Mouse (Mus musculus): Measurements from ENCODE around the gene Fscn1. TPM values are rescaled to one million over a fixed set of nuclear protein-coding genes. Genes with fewer than 3 reads are reported as not detected.

Gene Fscn1
- polyA plus RNA-seq (2016; fragmentation: Nextera tagmentation; extraction: Ambion mirVana) = 665 and 748 TPM in 2 replicates

DNA sequence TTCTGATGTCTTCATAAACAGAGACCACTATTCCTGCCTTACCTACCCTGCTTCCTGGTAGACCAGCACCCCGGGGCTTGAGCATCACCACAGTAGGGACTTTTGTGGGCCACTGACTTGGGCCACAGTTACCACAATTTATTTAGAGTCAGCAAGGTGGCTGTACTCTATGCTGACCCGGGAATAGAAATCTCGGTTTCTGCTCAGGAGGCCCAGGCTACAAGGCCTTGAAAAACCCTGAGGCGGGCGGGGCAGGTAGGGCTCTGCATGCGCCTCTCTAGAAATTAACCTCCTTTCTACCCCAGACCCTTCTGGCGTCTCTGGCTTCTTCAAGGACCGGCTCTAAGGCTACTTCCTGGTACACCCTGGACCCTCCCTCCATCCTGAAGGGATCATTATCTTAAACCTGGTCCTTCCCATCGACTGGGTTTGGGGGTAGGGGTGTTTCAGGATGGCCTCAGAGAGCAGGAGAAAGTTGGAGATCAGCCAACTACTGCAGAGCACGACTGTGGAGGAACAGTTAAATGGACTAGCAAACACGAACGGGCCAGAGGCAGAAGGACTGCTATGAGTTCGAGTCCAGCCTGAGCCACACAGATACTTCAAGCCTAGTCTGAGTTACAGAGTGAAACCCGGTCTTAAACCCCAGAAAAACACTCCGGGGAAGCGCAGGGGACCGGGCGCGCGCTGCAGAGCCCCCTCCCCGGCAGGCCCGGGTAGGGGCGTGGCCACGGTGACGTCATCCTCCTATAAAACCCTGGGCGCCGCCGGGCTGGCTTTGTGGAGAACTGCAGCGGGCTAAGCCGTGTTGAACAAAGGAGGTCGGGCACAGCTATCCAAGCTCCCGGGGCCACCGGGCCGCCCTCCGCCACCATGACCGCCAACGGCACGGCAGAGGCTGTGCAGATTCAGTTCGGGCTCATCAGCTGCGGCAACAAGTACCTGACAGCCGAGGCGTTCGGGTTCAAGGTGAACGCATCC lies at the start of gene Fscn1:
TSS of gene Fscn1 (plus strand) at position 768 of the 981 bp plus-strand sequence.
- Histone ChIP-seq H3K36me3 (replicated peaks) (no peaks in the 10 kb centered on the region), H3K4me3 (replicated peaks) (peak within 1 kb of the TSS; percentile 100), H3K9me3 (no peaks in the 10 kb centered on the region), H3K27ac (peak within 1 kb of the TSS; percentile 97), H3K27me3 (peaks cover 12% of the 10 kb centered on the region; the same call in 1 of the 2 replicates), H3K4me1 (peaks cover 28% of the 10 kb centered on the region), H3K9ac (peak within 1 kb of the TSS; percentile 100), H3K4me2 (peak within 1 kb of the TSS; percentile 96)
- 7% methylated on average over 44 of the region's 44 CpGs for WGBS
- ATAC-seq (ENCODE audit: low FRiP score) = peak; percentile 80

GRCm38 (mm10) chr5:142911629-142912028 lies 48.5 kb upstream of the Fscn1 start:
- no peak overlapping the region for H3K4me2 ChIP-seq
- H3K4me3 ChIP-seq (replicated peaks) = no peak overlapping the region
- no peak overlapping the region for H3K9ac ChIP-seq
- no peak overlapping the region for H3K27ac ChIP-seq
- ATAC-seq (ENCODE audit: low FRiP score) = no peak
- no peaks in the 10 kb centered on the region for H3K9me3 ChIP-seq
- WGBS = 90% methylated on average over 2 of the region's 2 CpGs
- H3K4me1 ChIP-seq = peaks cover 32% of the 10 kb centered on the region
- no peaks in the 10 kb centered on the region for H3K27me3 ChIP-seq
- no peaks in the 10 kb centered on the region for H3K36me3 ChIP-seq (replicated peaks)

GRCm38 (mm10) chr5:142912320-142912719 lies 47.8 kb upstream of the Fscn1 start:
- H3K4me2 ChIP-seq = no peak overlapping the region
- ATAC-seq (ENCODE audit: low FRiP score) = no peak
- H3K9ac ChIP-seq = no peak overlapping the region
- H3K27me3 ChIP-seq = no peaks in the 10 kb centered on the region
- peaks cover 26% of the 10 kb centered on the region for H3K4me1 ChIP-seq
- 91% methylated on average over 3 of the region's 3 CpGs for WGBS
- no peak overlapping the region for H3K4me3 ChIP-seq (replicated peaks)
- H3K9me3 ChIP-seq = no peaks in the 10 kb centered on the region
- H3K36me3 ChIP-seq (replicated peaks) = no peaks in the 10 kb centered on the region
- no peak overlapping the region for H3K27ac ChIP-seq

DNA sequence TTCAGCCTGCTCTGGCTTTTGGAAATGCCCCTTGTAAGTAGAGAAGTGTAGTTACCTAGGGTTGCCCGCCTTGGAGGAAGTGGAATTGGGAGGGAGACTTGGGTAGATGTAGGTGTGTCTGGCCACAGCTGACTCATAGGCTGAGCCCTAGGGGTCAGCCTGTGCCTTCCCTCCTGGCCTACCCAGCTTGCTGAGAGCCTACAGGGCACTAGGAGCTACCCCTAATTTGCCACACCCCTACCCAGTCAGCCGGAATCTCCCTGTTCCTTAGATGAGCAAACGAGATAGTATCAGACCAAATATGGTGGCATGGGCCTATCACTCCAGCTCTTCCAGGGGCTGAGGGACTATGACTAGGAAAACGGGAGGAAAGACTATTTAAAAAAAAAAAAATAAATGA lies 47.4 kb upstream of the Fscn1 start:
- no peaks in the 10 kb centered on the region for H3K27me3 ChIP-seq
- ATAC-seq (ENCODE audit: low FRiP score) = no peak
- H3K4me1 ChIP-seq = peaks cover 22% of the 10 kb centered on the region
- H3K9me3 ChIP-seq = no peaks in the 10 kb centered on the region
- no peak overlapping the region for H3K27ac ChIP-seq
- no peaks in the 10 kb centered on the region for H3K36me3 ChIP-seq (replicated peaks)
- 79% methylated on average over 4 of the region's 4 CpGs for WGBS
- no peak overlapping the region for H3K4me3 ChIP-seq (replicated peaks)
- no peak overlapping the region for H3K4me2 ChIP-seq
- no peak overlapping the region for H3K9ac ChIP-seq

GRCm38 (mm10) chr5:142915231-142915630 lies 44.9 kb upstream of the Fscn1 start:
- no peaks in the 10 kb centered on the region for H3K9me3 ChIP-seq
- no peaks in the 10 kb centered on the region for H3K36me3 ChIP-seq (replicated peaks)
- ATAC-seq (ENCODE audit: low FRiP score) = no peak
- no peak overlapping the region for H3K4me2 ChIP-seq
- no peak overlapping the region for H3K27ac ChIP-seq
- WGBS = 94% methylated on average over 11 of the region's 11 CpGs
- H3K4me3 ChIP-seq (replicated peaks) = no peak overlapping the region
- H3K27me3 ChIP-seq = no peaks in the 10 kb centered on the region
- no peak overlapping the region for H3K9ac ChIP-seq
- no peaks in the 10 kb centered on the region for H3K4me1 ChIP-seq

DNA sequence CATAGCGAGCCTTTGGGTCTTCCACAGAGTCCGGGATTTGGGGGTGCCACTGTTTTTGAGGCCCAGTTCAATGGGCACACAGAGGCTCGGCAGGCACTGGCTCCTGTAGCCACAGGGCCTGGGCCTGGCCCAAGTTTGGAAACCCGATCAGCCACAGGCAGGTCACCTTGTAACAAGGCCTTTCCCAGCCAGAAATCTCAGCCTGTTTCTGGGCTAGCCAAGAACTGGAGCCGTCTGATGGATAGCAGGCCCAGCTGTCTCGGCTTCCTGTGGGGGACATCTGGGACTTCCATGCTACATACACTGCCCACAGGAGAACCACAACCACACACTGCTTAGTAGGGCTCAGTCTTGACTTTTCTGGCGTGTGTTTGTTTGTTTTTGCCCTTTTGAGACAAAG lies 43.5 kb upstream of the Fscn1 start:
- H3K9me3 ChIP-seq = no peaks in the 10 kb centered on the region
- H3K27me3 ChIP-seq = no peaks in the 10 kb centered on the region
- no peaks in the 10 kb centered on the region for H3K36me3 ChIP-seq (replicated peaks)
- 87% methylated on average over 7 of the region's 7 CpGs for WGBS
- H3K27ac ChIP-seq = no peak overlapping the region
- no peak overlapping the region for H3K4me2 ChIP-seq
- no peak overlapping the region for H3K4me3 ChIP-seq (replicated peaks)
- H3K9ac ChIP-seq = no peak overlapping the region
- no peak for ATAC-seq (ENCODE audit: low FRiP score)
- no peaks in the 10 kb centered on the region for H3K4me1 ChIP-seq

DNA sequence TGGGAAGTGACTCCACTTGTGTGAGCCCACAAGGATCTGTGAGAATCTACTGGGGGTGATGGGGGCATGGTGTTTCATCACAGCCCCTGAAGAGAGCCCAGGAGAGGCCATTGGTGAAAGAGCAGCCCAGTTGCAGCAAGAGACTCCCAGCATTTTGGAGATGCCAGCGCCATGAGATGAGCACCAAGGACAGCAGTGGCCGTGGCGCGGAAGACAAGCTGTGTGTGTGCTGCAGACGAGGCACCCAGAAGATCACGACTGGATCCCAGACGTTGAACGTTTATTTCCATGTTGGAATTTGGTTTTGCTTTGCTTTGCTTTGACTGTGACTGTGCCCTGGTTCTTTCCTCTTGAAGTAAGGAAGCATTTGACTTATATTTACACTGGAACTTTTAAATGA lies 42.7 kb upstream of the Fscn1 start:
- H3K27me3 ChIP-seq = no peaks in the 10 kb centered on the region
- no peak overlapping the region for H3K4me3 ChIP-seq (replicated peaks)
- no peak overlapping the region for H3K9ac ChIP-seq
- WGBS = 96% methylated on average over 8 of the region's 8 CpGs
- no peaks in the 10 kb centered on the region for H3K9me3 ChIP-seq
- no peak overlapping the region for H3K4me2 ChIP-seq
- H3K4me1 ChIP-seq = no peaks in the 10 kb centered on the region
- no peaks in the 10 kb centered on the region for H3K36me3 ChIP-seq (replicated peaks)
- H3K27ac ChIP-seq = no peak overlapping the region
- no peak for ATAC-seq (ENCODE audit: low FRiP score)

GRCm38 (mm10) chr5:142920311-142921073 lies 39.7 kb upstream of the Fscn1 start:
- 73% methylated on average over 8 of the region's 8 CpGs for WGBS
- no peak overlapping the region for H3K27ac ChIP-seq
- H3K27me3 ChIP-seq = no peaks in the 10 kb centered on the region
- no peaks in the 10 kb centered on the region for H3K9me3 ChIP-seq
- H3K4me1 ChIP-seq = no peaks in the 10 kb centered on the region
- no peak for ATAC-seq (ENCODE audit: low FRiP score)
- H3K4me3 ChIP-seq (replicated peaks) = no peak overlapping the region
- no peaks in the 10 kb centered on the region for H3K36me3 ChIP-seq (replicated peaks)
- H3K4me2 ChIP-seq = no peak overlapping the region
- H3K9ac ChIP-seq = no peak overlapping the region

- H3K27me3 ChIP-seq = no peaks in the 10 kb centered on the region
- H3K9me3 ChIP-seq = no peaks in the 10 kb centered on the region
- no peak for ATAC-seq (ENCODE audit: low FRiP score)
- no peak overlapping the region for H3K4me3 ChIP-seq (replicated peaks)
- no peak overlapping the region for H3K27ac ChIP-seq
- no peak overlapping the region for H3K9ac ChIP-seq
- 86% methylated on average over 6 of the region's 6 CpGs for WGBS
- no peaks in the 10 kb centered on the region for H3K36me3 ChIP-seq (replicated peaks)
- no peak overlapping the region for H3K4me2 ChIP-seq
- H3K4me1 ChIP-seq = peaks cover 1% of the 10 kb centered on the region
These were observed 39.1 kb upstream of the Fscn1 start for GRCm38 (mm10) chr5:142921074-142921459.

GRCm38 (mm10) chr5:142922251-142922650 lies 37.9 kb upstream of the Fscn1 start:
- H3K4me1 ChIP-seq = peaks cover 9% of the 10 kb centered on the region
- H3K4me3 ChIP-seq (replicated peaks) = no peak overlapping the region
- no peaks in the 10 kb centered on the region for H3K36me3 ChIP-seq (replicated peaks)
- no peak overlapping the region for H3K4me2 ChIP-seq
- 84% methylated on average over 5 of the region's 5 CpGs for WGBS
- H3K27me3 ChIP-seq = 0 out of 2 replicates have a peak, but pooled peaks cover 8% of the 10 kb centered on the region
- no peaks in the 10 kb centered on the region for H3K9me3 ChIP-seq
- no peak overlapping the region for H3K9ac ChIP-seq
- no peak for ATAC-seq (ENCODE audit: low FRiP score)
- H3K27ac ChIP-seq = no peak overlapping the region

DNA sequence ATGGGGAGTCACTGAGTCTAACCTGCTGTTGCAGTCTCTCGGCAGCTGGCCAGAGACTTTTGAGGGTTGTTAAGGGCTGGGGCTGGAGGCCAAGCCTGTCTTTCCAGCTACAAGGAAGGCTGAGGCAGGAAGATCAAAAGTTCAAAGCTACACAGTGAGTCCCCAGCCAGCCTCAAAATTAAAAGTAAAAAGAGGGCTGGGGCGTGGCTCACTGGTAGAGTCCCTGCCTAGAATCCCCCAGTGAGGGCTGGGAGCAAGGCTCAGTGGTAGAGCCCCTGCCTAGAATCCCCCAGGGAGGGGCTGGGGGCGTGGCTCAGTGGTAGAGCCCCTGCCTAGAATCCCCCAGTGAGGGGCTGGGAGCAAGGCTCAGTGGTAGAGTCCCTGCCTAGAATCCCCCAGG lies 36.4 kb upstream of the Fscn1 start:
- Histone ChIP-seq H3K4me2 (no peak overlapping the region), H3K4me1 (peaks cover 10% of the 10 kb centered on the region), H3K36me3 (replicated peaks) (no peaks in the 10 kb centered on the region), H3K27me3 (peaks cover 19% of the 10 kb centered on the region), H3K27ac (no peak overlapping the region), H3K4me3 (replicated peaks) (no peak overlapping the region), H3K9me3 (no peaks in the 10 kb centered on the region), H3K9ac (no peak overlapping the region)
- 75% methylated on average over 3 of the region's 3 CpGs for WGBS
- ATAC-seq (ENCODE audit: low FRiP score) = no peak

GRCm38 (mm10) chr5:142924336-142924959 lies 35.7 kb upstream of the Fscn1 start:
- WGBS = 78% methylated on average over 12 of the region's 12 CpGs
- Histone ChIP-seq H3K36me3 (replicated peaks) (no peaks in the 10 kb centered on the region), H3K9me3 (no peaks in the 10 kb centered on the region), H3K4me1 (peaks cover 16% of the 10 kb centered on the region), H3K9ac (no peak overlapping the region), H3K4me2 (no peak overlapping the region), H3K27me3 (peaks cover 25% of the 10 kb centered on the region), H3K27ac (no peak overlapping the region), H3K4me3 (replicated peaks) (no peak overlapping the region)
- ATAC-seq (ENCODE audit: low FRiP score) = no peak

Measured in forebrain, embryonic 12.5 days (tissue).